Mouse (Mus musculus): ENCODE results near the gene Tfcp2l1. TPM values are rescaled to one million over a fixed set of nuclear protein-coding genes. Genes with fewer than 3 reads are reported as not detected.

Gene Tfcp2l1
- polyA plus RNA-seq, 1 experiment from 2014 or later = 3.2 TPM

GRCm38 (mm10) chr1:118625921-118626320 is 1.8 kb upstream of the Tfcp2l1 start:
- no peak overlapping the region for H3K27ac ChIP-seq
- H3K4me2 ChIP-seq (replicated peaks) = no peak overlapping the region
- no peak overlapping the region for H3K4me3 ChIP-seq (replicated peaks)
- no peaks in the 10 kb centered on the region for H3K9me3 ChIP-seq
- no peak overlapping the region for H3K9ac ChIP-seq
- H3K4me1 ChIP-seq (replicated peaks) = 0 out of 2 replicates have a peak, but pooled peaks cover 10% of the 10 kb centered on the region
- ATAC-seq = no peak
- H3K27me3 ChIP-seq (replicated peaks) = peaks cover 8% of the 10 kb centered on the region; the same call in 1 of the 2 replicates
- no peaks in the 10 kb centered on the region for H3K36me3 ChIP-seq
- WGBS = 57% methylated on average over 2 of the region's 2 CpGs

GRCm38 (mm10) chr1:118626452-118626851 is 1.3 kb upstream of the Tfcp2l1 start:
- ATAC-seq = no peak
- 82% methylated on average over 2 of the region's 2 CpGs for WGBS

GRCm38 (mm10) chr1:118633415-118633980 is 5.8 kb downstream of the Tfcp2l1 start:
- H3K9me3 ChIP-seq = no peaks in the 10 kb centered on the region
- no peaks in the 10 kb centered on the region for H3K36me3 ChIP-seq
- 0 out of 2 replicates have a peak, but pooled peaks cover 3% of the 10 kb centered on the region for H3K4me1 ChIP-seq (replicated peaks)
- ATAC-seq = no peak
- WGBS = 76% methylated on average over 4 of the region's 4 CpGs
- H3K27ac ChIP-seq = no peak overlapping the region
- H3K27me3 ChIP-seq (replicated peaks) = 0 out of 2 replicates have a peak, but pooled peaks cover under 1% of the 10 kb centered on the region
- H3K4me3 ChIP-seq (replicated peaks) = no peak overlapping the region
- H3K4me2 ChIP-seq (replicated peaks) = no peak overlapping the region
- H3K9ac ChIP-seq = no peak overlapping the region

More at GRCm38 (mm10) chr1:118626452-118626851, 1.3 kb upstream of the Tfcp2l1 start:
- Histone ChIP-seq H3K4me1 (replicated peaks) (0 out of 2 replicates have a peak, but pooled peaks cover 10% of the 10 kb centered on the region), H3K4me2 (replicated peaks) (no peak overlapping the region), H3K27me3 (replicated peaks) (peaks cover 8% of the 10 kb centered on the region; the same call in 1 of the 2 replicates), H3K4me3 (replicated peaks) (no peak overlapping the region), H3K36me3 (no peaks in the 10 kb centered on the region), H3K9me3 (no peaks in the 10 kb centered on the region), H3K9ac (no peak overlapping the region), H3K27ac (no peak overlapping the region)

- H3K9ac ChIP-seq = no peak overlapping the region
- H3K4me3 ChIP-seq (replicated peaks) = no peak overlapping the region
- H3K4me1 ChIP-seq (replicated peaks) = no peaks in the 10 kb centered on the region
- WGBS = 63% methylated on average over 2 of the region's 2 CpGs
- no peak overlapping the region for H3K27ac ChIP-seq
- no peak overlapping the region for H3K4me2 ChIP-seq (replicated peaks)
- H3K36me3 ChIP-seq = no peaks in the 10 kb centered on the region
- no peaks in the 10 kb centered on the region for H3K9me3 ChIP-seq
- ATAC-seq = no peak
- no peaks in the 10 kb centered on the region for H3K27me3 ChIP-seq (replicated peaks)
Measured at GRCm38 (mm10) chr1:118642296-118642999, 14.7 kb downstream of the Tfcp2l1 start.

GRCm38 (mm10) chr1:118643138-118643979 is 15.6 kb downstream of the Tfcp2l1 start:
- peaks cover 4% of the 10 kb centered on the region; the same call in 1 of the 2 replicates for H3K4me1 ChIP-seq (replicated peaks)
- H3K9me3 ChIP-seq = no peaks in the 10 kb centered on the region
- no peaks in the 10 kb centered on the region for H3K36me3 ChIP-seq
- no peak overlapping the region for H3K27ac ChIP-seq
- 41% methylated on average over 9 of the region's 9 CpGs for WGBS
- H3K27me3 ChIP-seq (replicated peaks) = no peaks in the 10 kb centered on the region
- no peak overlapping the region for H3K4me3 ChIP-seq (replicated peaks)
- H3K9ac ChIP-seq = no peak overlapping the region
- ATAC-seq = no peak
- no peak overlapping the region for H3K4me2 ChIP-seq (replicated peaks)

GRCm38 (mm10) chr1:118645701-118646100 is 18.0 kb downstream of the Tfcp2l1 start:
- Histone ChIP-seq H3K27me3 (replicated peaks) (no peaks in the 10 kb centered on the region), H3K9ac (no peak overlapping the region), H3K36me3 (no peaks in the 10 kb centered on the region), H3K4me1 (replicated peaks) (peaks cover 13% of the 10 kb centered on the region), H3K27ac (no peak overlapping the region), H3K4me3 (replicated peaks) (no peak overlapping the region), H3K4me2 (replicated peaks) (no peak overlapping the region), H3K9me3 (no peaks in the 10 kb centered on the region)
- ATAC-seq = no peak
- WGBS = 61% methylated on average over 4 of the region's 4 CpGs

GRCm38 (mm10) chr1:118648015-118648414 is 20.3 kb downstream of the Tfcp2l1 start:
- H3K9me3 ChIP-seq = no peaks in the 10 kb centered on the region
- WGBS = 25% methylated on average over 3 of the region's 3 CpGs
- no peak overlapping the region for H3K9ac ChIP-seq
- H3K27me3 ChIP-seq (replicated peaks) = no peaks in the 10 kb centered on the region
- no peak overlapping the region; the same call in 1 of the 2 replicates for H3K27ac ChIP-seq
- no peaks in the 10 kb centered on the region for H3K36me3 ChIP-seq
- no peak overlapping the region for H3K4me3 ChIP-seq (replicated peaks)
- H3K4me1 ChIP-seq (replicated peaks) = peaks cover 13% of the 10 kb centered on the region
- H3K4me2 ChIP-seq (replicated peaks) = no peak overlapping the region
- peak; percentile 42 for ATAC-seq

- no peaks in the 10 kb centered on the region for H3K36me3 ChIP-seq
- H3K4me1 ChIP-seq (replicated peaks) = peaks cover 13% of the 10 kb centered on the region
- H3K27ac ChIP-seq = peak overlapping the region; percentile 59
- ATAC-seq = peak; percentile 80
- H3K9me3 ChIP-seq = no peaks in the 10 kb centered on the region
- no peak overlapping the region for H3K9ac ChIP-seq
- H3K4me3 ChIP-seq (replicated peaks) = no peak overlapping the region
- peak overlapping the region; percentile 28; the same call in 1 of the 2 replicates for H3K4me2 ChIP-seq (replicated peaks)
- WGBS = 54% methylated on average over 9 of the region's 9 CpGs
- no peaks in the 10 kb centered on the region for H3K27me3 ChIP-seq (replicated peaks)
Measured at GRCm38 (mm10) chr1:118649933-118650770, 22.4 kb downstream of the Tfcp2l1 start.

- WGBS = 55% methylated on average over 3 of the region's 3 CpGs
- no peaks in the 10 kb centered on the region for H3K9me3 ChIP-seq
- no peak overlapping the region for H3K4me3 ChIP-seq (replicated peaks)
- H3K9ac ChIP-seq = no peak overlapping the region
- H3K36me3 ChIP-seq = no peaks in the 10 kb centered on the region
- H3K4me1 ChIP-seq (replicated peaks) = peaks cover 13% of the 10 kb centered on the region
- peak overlapping the region; percentile 28; the same call in 1 of the 2 replicates for H3K4me2 ChIP-seq (replicated peaks)
- H3K27me3 ChIP-seq (replicated peaks) = no peaks in the 10 kb centered on the region
- 0 out of 2 replicates have a peak, but pooled peaks have one; percentile 11 for ATAC-seq
- H3K27ac ChIP-seq = peak overlapping the region; percentile 59
Measured at GRCm38 (mm10) chr1:118650771-118651080, 23.0 kb downstream of the Tfcp2l1 start.

GRCm38 (mm10) chr1:118658716-118659115 is 31.0 kb downstream of the Tfcp2l1 start:
- WGBS = 78% methylated on average over 6 of the region's 6 CpGs
- Histone ChIP-seq H3K27ac (no peak overlapping the region), H3K27me3 (replicated peaks) (no peaks in the 10 kb centered on the region), H3K4me2 (replicated peaks) (no peak overlapping the region), H3K9ac (no peak overlapping the region), H3K4me1 (replicated peaks) (peaks cover 5% of the 10 kb centered on the region; the same call in 1 of the 2 replicates), H3K36me3 (no peaks in the 10 kb centered on the region), H3K4me3 (replicated peaks) (no peak overlapping the region), H3K9me3 (no peaks in the 10 kb centered on the region)
- no peak for ATAC-seq

- ATAC-seq = peak; percentile 56
Measured at GRCm38 (mm10) chr1:118660880-118661465, 33.2 kb downstream of the Tfcp2l1 start.

More at GRCm38 (mm10) chr1:118660880-118661465, 33.2 kb downstream of the Tfcp2l1 start:
- Histone ChIP-seq H3K4me1 (replicated peaks) (peaks cover 5% of the 10 kb centered on the region; the same call in 1 of the 2 replicates), H3K36me3 (no peaks in the 10 kb centered on the region), H3K9me3 (no peaks in the 10 kb centered on the region), H3K27me3 (replicated peaks) (no peaks in the 10 kb centered on the region), H3K27ac (no peak overlapping the region), H3K4me2 (replicated peaks) (no peak overlapping the region), H3K9ac (no peak overlapping the region), H3K4me3 (replicated peaks) (no peak overlapping the region)
- 27% methylated on average over 3 of the region's 3 CpGs for WGBS
